Mouse (Mus musculus): ENCODE data around the gene Kitl. TPM values are rescaled to one million over a fixed set of nuclear protein-coding genes. Genes with fewer than 3 reads are reported as not detected.

The Kitl gene
- polyA plus RNA-seq, 1 experiment, result 15.2 TPM

GRCm38 (mm10) chr10:100038342-100038898 is 23.0 kb downstream of the Kitl start:
- Histone ChIP-seq H3K27ac (ENCODE audit: insufficient read depth, low read depth, low read length) (no peak overlapping the region), H3K4me1 (ENCODE audit: control insufficient read depth, insufficient read depth, insufficient read length, low read length) (peaks cover 7% of the 10 kb centered on the region; the same call in 1 of the 2 replicates), H3K27me3 (ENCODE audit: control insufficient read depth, insufficient read depth, low read length) (no peaks in the 10 kb centered on the region), H3K36me3 (ENCODE audit: control insufficient read depth, insufficient read depth, low read length) (peaks cover 4% of the 10 kb centered on the region), H3K4me3 (ENCODE audit: low read depth, low read length) (no peak overlapping the region)
- 76% methylated on average over 12 of the region's 12 CpGs for WGBS
- no peak for TF ChIP-seq CTCF (IDR thresholded peaks at IDR 0.05; ENCODE audit: extremely low read depth, insufficient read length, insufficient replicate concordance, low read depth, low read length)
- no peak for TF ChIP-seq POLR2A (IDR thresholded peaks at IDR 0.05; ENCODE audit: low read depth, low read length)

DNA sequence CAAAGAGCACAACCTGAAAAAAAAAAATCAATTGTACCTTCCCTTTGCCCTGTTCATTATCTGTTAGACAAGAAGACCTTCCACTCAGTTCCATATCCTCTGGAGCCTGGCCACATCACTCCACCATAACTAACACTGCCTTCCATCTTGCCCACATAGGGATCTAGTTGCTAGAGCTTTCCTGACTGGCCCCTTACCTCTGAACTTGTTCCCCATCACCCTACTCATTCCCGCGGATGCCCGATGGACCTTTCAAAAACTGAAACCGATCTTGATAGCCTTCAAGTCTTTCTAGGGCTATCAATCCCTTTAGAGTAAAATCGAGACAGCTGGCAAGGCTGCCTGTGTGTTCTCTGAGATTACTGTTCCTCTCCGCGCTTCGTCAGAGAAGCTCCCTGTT is 23.6 kb downstream of the Kitl start:
- TF ChIP-seq POLR2A (IDR thresholded peaks at IDR 0.05; ENCODE audit: low read depth, low read length), result no peak
- no peak for TF ChIP-seq CTCF (IDR thresholded peaks at IDR 0.05; ENCODE audit: extremely low read depth, insufficient read length, insufficient replicate concordance, low read depth, low read length)
- no peak overlapping the region for H3K4me3 ChIP-seq (ENCODE audit: low read depth, low read length)
- peaks cover 2% of the 10 kb centered on the region for H3K36me3 ChIP-seq (ENCODE audit: control insufficient read depth, insufficient read depth, low read length)
- no peak overlapping the region for H3K27ac ChIP-seq (ENCODE audit: insufficient read depth, low read depth, low read length)
- no peaks in the 10 kb centered on the region; the same call in 1 of the 2 replicates for H3K27me3 ChIP-seq (ENCODE audit: control insufficient read depth, insufficient read depth, low read length)
- H3K4me1 ChIP-seq (ENCODE audit: control insufficient read depth, insufficient read depth, insufficient read length, low read length), result peaks cover 7% of the 10 kb centered on the region; the same call in 1 of the 2 replicates
- WGBS, result 81% methylated on average over 8 of the region's 8 CpGs

GRCm38 (mm10) chr10:100043748-100044147 is 28.3 kb downstream of the Kitl start:
- no peak for TF ChIP-seq POLR2A (IDR thresholded peaks at IDR 0.05; ENCODE audit: low read depth, low read length)
- no peak for TF ChIP-seq CTCF (IDR thresholded peaks at IDR 0.05; ENCODE audit: extremely low read depth, insufficient read length, insufficient replicate concordance, low read depth, low read length)
- 64% methylated on average over 5 of the region's 5 CpGs for WGBS
- no peak overlapping the region for H3K4me3 ChIP-seq (ENCODE audit: low read depth, low read length)
- H3K36me3 ChIP-seq (ENCODE audit: control insufficient read depth, insufficient read depth, low read length), result 0 out of 2 replicates have a peak, but pooled peaks cover 1% of the 10 kb centered on the region
- no peaks in the 10 kb centered on the region; the same call in 1 of the 2 replicates for H3K27me3 ChIP-seq (ENCODE audit: control insufficient read depth, insufficient read depth, low read length)
- H3K27ac ChIP-seq (ENCODE audit: insufficient read depth, low read depth, low read length), result no peak overlapping the region
- peaks cover 6% of the 10 kb centered on the region; the same call in 1 of the 2 replicates for H3K4me1 ChIP-seq (ENCODE audit: control insufficient read depth, insufficient read depth, insufficient read length, low read length)

- Histone ChIP-seq H3K27ac (ENCODE audit: insufficient read depth, low read depth, low read length) (no peak overlapping the region), H3K4me3 (ENCODE audit: low read depth, low read length) (no peak overlapping the region), H3K27me3 (ENCODE audit: control insufficient read depth, insufficient read depth, low read length) (no peaks in the 10 kb centered on the region; the same call in 1 of the 2 replicates), H3K4me1 (ENCODE audit: control insufficient read depth, insufficient read depth, insufficient read length, low read length) (peaks cover 6% of the 10 kb centered on the region; the same call in 1 of the 2 replicates), H3K36me3 (ENCODE audit: control insufficient read depth, insufficient read depth, low read length) (0 out of 2 replicates have a peak, but pooled peaks cover 1% of the 10 kb centered on the region)
- no peak for TF ChIP-seq CTCF (IDR thresholded peaks at IDR 0.05; ENCODE audit: extremely low read depth, insufficient read length, insufficient replicate concordance, low read depth, low read length)
- TF ChIP-seq POLR2A (IDR thresholded peaks at IDR 0.05; ENCODE audit: low read depth, low read length), result no peak
- 70% methylated on average over 6 of the region's 6 CpGs for WGBS
These were observed 28.7 kb downstream of the Kitl start for GRCm38 (mm10) chr10:100044153-100044552.

DNA sequence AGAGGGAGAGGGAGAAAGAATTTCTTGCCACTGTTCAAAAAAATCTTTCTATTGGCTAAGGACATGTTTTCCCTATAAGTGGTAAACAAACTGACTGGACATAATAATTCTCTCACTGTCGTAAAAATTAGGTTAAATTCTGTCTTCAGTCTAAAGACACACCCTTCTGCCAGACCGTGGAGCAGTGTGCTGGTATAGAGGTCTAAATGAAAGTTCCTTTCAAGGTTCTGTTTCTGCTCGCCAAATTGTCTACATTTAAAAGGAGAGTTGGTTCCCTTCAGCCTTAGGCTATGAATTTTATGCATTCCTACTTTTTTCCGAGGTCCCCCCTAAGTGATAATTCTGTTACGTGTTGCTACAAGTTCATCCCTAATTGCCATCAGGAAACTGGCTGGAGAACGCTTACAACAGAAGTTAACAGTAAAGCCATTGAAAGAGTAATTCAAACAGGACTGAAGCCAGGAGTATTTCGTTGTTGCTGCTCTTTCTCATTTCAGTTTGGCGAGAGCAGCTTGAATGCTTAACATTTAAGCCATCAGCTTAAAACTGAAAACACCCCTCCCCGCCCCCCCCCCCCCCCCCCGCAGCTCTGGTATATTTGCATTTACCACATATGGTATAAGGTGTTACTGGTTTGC is 35.8 kb downstream of the Kitl start:
- H3K4me3 ChIP-seq (ENCODE audit: low read depth, low read length), result no peak overlapping the region
- 66% methylated on average over 10 of the region's 10 CpGs for WGBS

DNA sequence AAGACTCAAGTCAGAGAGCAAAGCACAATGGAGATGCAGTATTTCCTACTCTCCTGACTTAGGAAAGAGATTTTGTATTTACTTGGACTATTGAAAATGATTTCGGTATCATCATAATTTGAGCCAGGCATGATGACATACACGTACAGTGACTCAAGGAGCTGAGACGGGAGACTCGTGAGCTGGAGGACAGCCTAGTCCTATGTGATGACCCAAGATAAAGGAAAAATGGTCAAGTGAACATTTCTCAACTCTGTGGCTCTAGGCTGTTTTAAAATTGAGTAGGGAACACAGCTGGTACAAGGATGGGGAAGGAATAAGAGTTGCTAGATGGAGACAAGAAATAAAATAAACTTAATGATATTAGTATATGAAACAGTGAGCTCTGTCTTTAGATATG is 37.0 kb downstream of the Kitl start:
- peaks cover 32% of the 10 kb centered on the region for H3K36me3 ChIP-seq (ENCODE audit: control insufficient read depth, insufficient read depth, low read length)
- TF ChIP-seq POLR2A (IDR thresholded peaks at IDR 0.05; ENCODE audit: low read depth, low read length) (no peak), CTCF (IDR thresholded peaks at IDR 0.05; ENCODE audit: extremely low read depth, insufficient read length, insufficient replicate concordance, low read depth, low read length) (no peak)
- H3K4me3 ChIP-seq (ENCODE audit: low read depth, low read length), result no peak overlapping the region
- no peaks in the 10 kb centered on the region for H3K27me3 ChIP-seq (ENCODE audit: control insufficient read depth, insufficient read depth, low read length)
- 0 out of 2 replicates have a peak, but pooled peaks cover 2% of the 10 kb centered on the region for H3K4me1 ChIP-seq (ENCODE audit: control insufficient read depth, insufficient read depth, insufficient read length, low read length)
- 0 out of 2 replicates have a peak overlapping the region, but pooled peaks have one; percentile 15 for H3K27ac ChIP-seq (ENCODE audit: insufficient read depth, low read depth, low read length)
- WGBS, result 85% methylated on average over 4 of the region's 4 CpGs

More for the DNA sequence above, 35.8 kb downstream of the Kitl start:
- Histone ChIP-seq H3K27ac (ENCODE audit: insufficient read depth, low read depth, low read length) (no peak overlapping the region), H3K27me3 (ENCODE audit: control insufficient read depth, insufficient read depth, low read length) (no peaks in the 10 kb centered on the region), H3K4me1 (ENCODE audit: control insufficient read depth, insufficient read depth, insufficient read length, low read length) (0 out of 2 replicates have a peak, but pooled peaks cover 2% of the 10 kb centered on the region), H3K36me3 (ENCODE audit: control insufficient read depth, insufficient read depth, low read length) (peaks cover 32% of the 10 kb centered on the region)
- TF ChIP-seq CTCF (IDR thresholded peaks at IDR 0.05; ENCODE audit: extremely low read depth, insufficient read length, insufficient replicate concordance, low read depth, low read length) (no peak), POLR2A (IDR thresholded peaks at IDR 0.05; ENCODE audit: low read depth, low read length) (no peak)

- peaks cover 32% of the 10 kb centered on the region for H3K36me3 ChIP-seq (ENCODE audit: control insufficient read depth, insufficient read depth, low read length)
- H3K4me1 ChIP-seq (ENCODE audit: control insufficient read depth, insufficient read depth, insufficient read length, low read length), result 0 out of 2 replicates have a peak, but pooled peaks cover 2% of the 10 kb centered on the region
- no peaks in the 10 kb centered on the region for H3K27me3 ChIP-seq (ENCODE audit: control insufficient read depth, insufficient read depth, low read length)
- no peak overlapping the region for H3K27ac ChIP-seq (ENCODE audit: insufficient read depth, low read depth, low read length)
- 78% methylated on average over 4 of the region's 4 CpGs for WGBS
- TF ChIP-seq POLR2A (IDR thresholded peaks at IDR 0.05; ENCODE audit: low read depth, low read length) (no peak), CTCF (IDR thresholded peaks at IDR 0.05; ENCODE audit: extremely low read depth, insufficient read length, insufficient replicate concordance, low read depth, low read length) (no peak)
- no peak overlapping the region for H3K4me3 ChIP-seq (ENCODE audit: low read depth, low read length)
These were observed 37.5 kb downstream of the Kitl start for GRCm38 (mm10) chr10:100052911-100053310.

Data from small intestine, adult 2 months (tissue).